Mouse (Mus musculus) urinary bladder, postnatal 14 days (tissue): ENCODE results near the gene Vmn2r36.
"Not testable (repeated sequence)": the region's sequence is repeated elsewhere in the genome, so short reads cannot be mapped to it uniquely, and the experiment has no call there.

Source experiments
- DNase-seq: peaks from one replicate; pipeline ENCODE4 v3.0.0; 2021; ENCODE audit warnings: low spot score

Vmn2r36 gene

GRCm38 (mm10) chr7:7902395-7902794 is at the start of gene Vmn2r36:
TSS of gene Vmn2r36 (minus strand) at chr7:7902495.
- DNase-seq: not testable (repeated sequence)
